Mouse (Mus musculus) kidney, adult 18-20 months (tissue): ENCODE measurements at regions not wholly inside any gene's neighbourhood (a gene's known extent, or its start where the extent isn't known, plus 50 kb on each side); places are given as distances from the start of the nearest gene placed in this dataset.

ENCODE experiments used
- DNase-seq: peaks from one replicate; pipeline ENCODE4 v3.0.0; 2021

- no peak for DNase-seq
Observed at GRCm38 (mm10) chrX:143462632-143463031, 55.8 kb upstream of the Pak3 start.

GRCm38 (mm10) chrX:143448636-143449346 lies 54.7 kb upstream of the Chrdl1 start:
- no peak for DNase-seq

- peak; percentile 32 for DNase-seq
Observed at GRCm38 (mm10) chrX:143444581-143444980, 50.5 kb upstream of the Chrdl1 start.
